ENCODE assay signal across 38 mouse cellular contexts in genomic region chr4:130186450-130186849, GRCm38 (mm10). TPM values are rescaled to one million over a fixed set of nuclear protein-coding genes. Genes with fewer than 3 reads are reported as not detected.
"Had no signal": no experiment of that assay in that cellular context is flagged by ENCODE, and none has a peak within 500 bp of the region (broad histone marks: within the 10 kb centered on the region; RNA-seq: fewer than 3 reads in every experiment).

No protein-coding gene starts in this region.

- H3K36me3 ChIP-seq: embryonic facial prominence, embryonic 10.5 days; embryonic facial prominence, embryonic 12.5 days; embryonic facial prominence, embryonic 13.5 days; embryonic facial prominence, embryonic 15.5 days; forebrain, embryonic 10.5 days; forebrain, embryonic 12.5 days; forebrain, embryonic 15.5 days; heart, embryonic 10.5 days had no signal

- H3K9me3 ChIP-seq: embryonic facial prominence, embryonic 10.5 days; embryonic facial prominence, embryonic 12.5 days; embryonic facial prominence, embryonic 13.5 days; embryonic facial prominence, embryonic 15.5 days; forebrain, embryonic 10.5 days; forebrain, embryonic 12.5 days; forebrain, embryonic 13.5 days; forebrain, embryonic 15.5 days; heart, embryonic 10.5 days had no signal

- H3K4me3 ChIP-seq: embryonic facial prominence, embryonic 10.5 days; embryonic facial prominence, embryonic 12.5 days; embryonic facial prominence, embryonic 13.5 days; embryonic facial prominence, embryonic 15.5 days; erythroblast, embryonic 14.5 days; forebrain, embryonic 10.5 days; forebrain, embryonic 12.5 days; forebrain, embryonic 13.5 days; forebrain, embryonic 15.5 days; gastrocnemius, adult 2 months; heart, embryonic 10.5 days had no signal

- DNase-seq: cerebellum, adult 2 months; cerebellum, adult 8-10 months; cerebellum, adult 9-10 months; cerebellum, adult 9-11 months; cerebellum, postnatal 14 days; cerebellum, postnatal 25 days; cerebellum, postnatal 36 days; embryo, embryonic 11 days; gastrocnemius, adult 2 months; gastrocnemius, postnatal 10 days; gastrocnemius, postnatal 14 days; gastrocnemius, postnatal 25 days; gastrocnemius, postnatal 36 days; heart, adult 18-20 months had no signal

- H3K4me2 ChIP-seq: embryonic facial prominence, embryonic 12.5 days; embryonic facial prominence, embryonic 13.5 days; embryonic facial prominence, embryonic 15.5 days; forebrain, embryonic 12.5 days; forebrain, embryonic 13.5 days; forebrain, embryonic 15.5 days; heart, embryonic 11.5 days had no signal

- H3K4me1 ChIP-seq: forebrain, embryonic 12.5 days; forebrain, embryonic 13.5 days had no signal

- H3K27me3 ChIP-seq: embryonic facial prominence, embryonic 12.5 days; embryonic facial prominence, embryonic 13.5 days; embryonic facial prominence, embryonic 15.5 days; forebrain, embryonic 15.5 days had no signal

- ATAC-seq: forebrain, embryonic 13.5 days; forebrain, embryonic 15.5 days; forebrain, embryonic 16.5 days had no signal

- H3K27ac ChIP-seq: embryonic facial prominence, embryonic 10.5 days; embryonic facial prominence, embryonic 12.5 days; embryonic facial prominence, embryonic 13.5 days; embryonic facial prominence, embryonic 15.5 days; forebrain, embryonic 10.5 days; forebrain, embryonic 12.5 days; forebrain, embryonic 13.5 days; forebrain, embryonic 15.5 days; gastrocnemius, adult 2 months; heart, embryonic 10.5 days had no signal

- H3K9ac ChIP-seq: embryonic facial prominence, embryonic 12.5 days; embryonic facial prominence, embryonic 13.5 days; embryonic facial prominence, embryonic 15.5 days; forebrain, embryonic 12.5 days; forebrain, embryonic 13.5 days; forebrain, embryonic 15.5 days had no signal

RNA-seq across cellular contexts. Expression of gene Gm853, which starts 35.8 kb away (rescaled TPM):
- total RNA-seq: common myeloid progenitor, adult 5-6 weeks; gastrocnemius, adult 18-20 months; gastrocnemius, adult 2 months; gastrocnemius, adult 8-10 months; gastrocnemius, postnatal 10 days; gastrocnemius, postnatal 14 days; gastrocnemius, postnatal 25 days; gastrocnemius, postnatal 36 days; gastrocnemius, postnatal 4 days; granulocyte monocyte progenitor cell, adult 5-6 weeks; heart, adult 18-20 months; heart, adult 8-10 months had no signal
- polyA plus RNA-seq: cortical plate, adult 2 months; embryonic facial prominence, embryonic 10.5 days; embryonic facial prominence, embryonic 11.5 days; embryonic facial prominence, embryonic 12.5 days; embryonic facial prominence, embryonic 13.5 days; embryonic facial prominence, embryonic 14.5 days; embryonic facial prominence, embryonic 15.5 days; erythroblast, embryonic 14.5 days; forebrain, embryonic 10.5 days; forebrain, embryonic 11.5 days; forebrain, embryonic 12.5 days; forebrain, embryonic 13.5 days; frontal cortex, adult 2 months; gonadal fat pad, adult 2 months; heart, embryonic 10.5 days; heart, embryonic 11.5 days had no signal

RNA-seq across cellular contexts. Expression of gene Hcrtr1, which starts 47.3 kb away (rescaled TPM):
- total RNA-seq: common myeloid progenitor, adult 5-6 weeks; gastrocnemius, adult 18-20 months; gastrocnemius, adult 2 months; gastrocnemius, postnatal 10 days; gastrocnemius, postnatal 14 days; gastrocnemius, postnatal 25 days; gastrocnemius, postnatal 36 days; gastrocnemius, postnatal 4 days; granulocyte monocyte progenitor cell, adult 5-6 weeks; heart, adult 18-20 months; heart, adult 8-10 months had no signal
- polyA plus RNA-seq: embryonic facial prominence, embryonic 15.5 days; erythroblast, embryonic 14.5 days; forebrain, embryonic 13.5 days had no signal
